8 mouse cellular contexts compared by ENCODE assay signal in the genomic region with DNA sequence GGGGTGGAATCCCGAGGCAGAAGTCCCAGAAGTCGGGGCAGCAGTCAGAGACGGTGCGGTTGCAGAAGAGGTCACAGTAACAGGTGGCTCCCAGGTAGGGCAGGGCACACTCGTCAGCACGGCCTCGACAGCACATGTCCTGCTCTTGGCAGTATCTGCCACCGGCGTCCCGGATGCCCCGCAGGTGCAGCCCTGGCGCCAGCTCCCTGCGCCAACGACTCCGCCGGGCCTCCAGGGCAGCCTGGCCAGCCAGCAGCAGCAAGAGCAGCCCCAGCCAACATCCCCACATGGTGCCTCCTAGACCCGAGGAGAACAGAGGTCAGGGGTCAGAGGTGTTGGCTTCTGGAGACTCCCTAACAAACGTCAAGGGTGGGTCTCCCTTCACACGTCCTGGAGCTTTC. TPM values are rescaled to one million over a fixed set of nuclear protein-coding genes. Genes with fewer than 3 reads are reported as not detected.
DNase-seq lines count a peak whose midpoint lies in the region; ATAC-seq and TF ChIP-seq lines count a peak whose summit lies in the region.

No protein-coding gene starts in this region.

- H3K79me2 ChIP-seq in heart, adult 2 months (replicated peaks; ENCODE audit: control insufficient read depth, insufficient read depth, low read length) = no peaks in the 10 kb centered on the region
- H3K79me2 ChIP-seq in MEL (ENCODE audit: control insufficient read depth, insufficient read depth, low read length, poor library complexity) = no peaks in the 10 kb centered on the region

- TF ChIP-seq RAD21 in MEL (IDR thresholded peaks at IDR 0.05; ENCODE audit: low read depth, low read length) = no peak

- H3K4me1 ChIP-seq in heart, adult 2 months (ENCODE audit: control insufficient read depth, insufficient read depth, low read length) = peaks cover 29% of the 10 kb centered on the region
- H3K4me1 ChIP-seq in MEL (ENCODE audit: control insufficient read depth in 1 of 2, insufficient read depth in 2 of 2, low read length in 2 of 2) = peaks cover 6 to 57% of the 10 kb centered on the region in 2 experiments
- peaks cover 70 to 79% of the 10 kb centered on the region in 2 experiments for H3K4me1 ChIP-seq in heart, embryonic 14.5 days (ENCODE audit: control insufficient read depth in 2 of 2, insufficient read depth in 2 of 2, low read length in 2 of 2)
- H3K4me1 ChIP-seq in limb, embryonic 14.5 days (ENCODE audit: control insufficient read depth, insufficient read depth, low read length) = peaks cover 28% of the 10 kb centered on the region

- peak; percentile 52 to 56 for DNase-seq in heart, adult 2 months
- no peak for DNase-seq in heart, postnatal 4 days
- DNase-seq in MEL (ENCODE audit: low read depth, low spot score) = peak; percentile 49
- no peak for DNase-seq in limb, embryonic 14.5 days (ENCODE audit: low spot score)
- DNase-seq in ovary, postnatal 36 days (ENCODE audit: low spot score) = no peak
- DNase-seq in right cerebral cortex, postnatal 25 days = no peak

- TF ChIP-seq CTCF in heart, adult 2 months (IDR thresholded peaks at IDR 0.05) = no peak
- TF ChIP-seq CTCF in MEL (IDR thresholded peaks at IDR 0.05 in 2 of 3, conservative IDR thresholded peaks at IDR 0.05 in 1 of 3; ENCODE audit: control insufficient read depth in 1 of 3, insufficient read depth in 1 of 3, low read depth in 2 of 3, low read length in 3 of 3, poor library complexity in 1 of 3, severe bottlenecking in 1 of 3) = no peak

- H3K4me3 ChIP-seq in heart, adult 2 months = peak overlapping the region; percentile 55
- peak overlapping the region; percentile 37 to 88 for H3K4me3 ChIP-seq in MEL (ENCODE audit: control insufficient read depth in 1 of 2, insufficient read depth in 1 of 2, low read depth in 2 of 2, low read length in 2 of 2)
- peak overlapping the region; percentile 38 to 43 for H3K4me3 ChIP-seq in heart, embryonic 14.5 days (ENCODE audit: control insufficient read depth in 1 of 2, insufficient read depth in 1 of 2, low read depth in 1 of 2, low read length in 2 of 2)
- H3K4me3 ChIP-seq in limb, embryonic 14.5 days (replicated peaks; ENCODE audit: low read length) = 0 out of 2 replicates have a peak overlapping the region, but pooled peaks have one; percentile 30

- H3K9me3 ChIP-seq in MEL (replicated peaks; ENCODE audit: insufficient read depth, low read length) = no peaks in the 10 kb centered on the region
- no peaks in the 10 kb centered on the region for H3K9me3 ChIP-seq in heart, embryonic 14.5 days (ENCODE audit: control insufficient read depth, low read length)
- H3K9me3 ChIP-seq in limb, embryonic 14.5 days (ENCODE audit: control insufficient read depth, low read length) = no peaks in the 10 kb centered on the region

- 31% methylated on average over 19 of the region's 19 CpGs for WGBS in heart, adult 2 months
- 50% methylated on average over 19 of the region's 19 CpGs for WGBS in heart, embryonic 14.5 days
- WGBS in limb, embryonic 14.5 days = 46% methylated on average over 19 of the region's 19 CpGs

- H3K27ac ChIP-seq in heart, adult 2 months = peak overlapping the region; percentile 70
- peak overlapping the region; percentile 42 for H3K27ac ChIP-seq in MEL (ENCODE audit: control insufficient read depth, low read depth, low read length)
- peak overlapping the region; percentile 1 to 55; a peak in 3 of 4 replicates for H3K27ac ChIP-seq in heart, embryonic 14.5 days (replicated peaks in 1 of 2; ENCODE audit: control insufficient read depth in 1 of 2, insufficient read depth in 1 of 2, low read depth in 2 of 2, low read length in 2 of 2)
- H3K27ac ChIP-seq in limb, embryonic 14.5 days (replicated peaks; ENCODE audit: low read depth, low read length) = no peak overlapping the region

- no peak for TF ChIP-seq EP300 in heart, adult 2 months (IDR thresholded peaks at IDR 0.05; ENCODE audit: insufficient read depth, low read depth, low read length)
- no peak for TF ChIP-seq EP300 in MEL (IDR thresholded peaks at IDR 0.05; ENCODE audit: low read depth in 1 of 2, low read length in 2 of 2)

- no peak for ATAC-seq in heart, embryonic 14.5 days (ENCODE audit: insufficient number of reproducible peaks, insufficient read depth, low FRiP score, low read depth)
- no peak for ATAC-seq in limb, embryonic 14.5 days (ENCODE audit: low FRiP score, low read depth)
- no peak for ATAC-seq in CD4-positive, CD25-positive, alpha-beta regulatory T cell, adult 4 months

- no peak for TF ChIP-seq POLR2A in heart, adult 2 months (IDR thresholded peaks at IDR 0.05; ENCODE audit: insufficient read depth, low read depth, low read length)
- no peak for TF ChIP-seq POLR2A in MEL (IDR thresholded peaks at IDR 0.05; ENCODE audit: control insufficient read depth in 1 of 2, insufficient read depth in 1 of 2, low read depth in 1 of 2, low read length in 2 of 2, poor library complexity in 1 of 2)
- no peak for TF ChIP-seq POLR2A in limb, embryonic 14.5 days (IDR thresholded peaks at IDR 0.05; ENCODE audit: borderline replicate concordance, extremely low read depth, insufficient read depth, insufficient read length)

- H3K36me3 ChIP-seq in heart, adult 2 months (ENCODE audit: control insufficient read depth, insufficient read depth, low read length) = no peaks in the 10 kb centered on the region
- peaks cover 0 to 18% of the 10 kb centered on the region in 2 experiments; a peak in 2 of 4 replicates for H3K36me3 ChIP-seq in MEL (ENCODE audit: control insufficient read depth in 1 of 2, insufficient read depth in 2 of 2, low read length in 2 of 2)
- H3K36me3 ChIP-seq in heart, embryonic 14.5 days (ENCODE audit: control insufficient read depth, insufficient read depth, low read length) = no peaks in the 10 kb centered on the region
- H3K36me3 ChIP-seq in limb, embryonic 14.5 days (ENCODE audit: control insufficient read depth, insufficient read depth, low read length) = no peaks in the 10 kb centered on the region

- peak overlapping the region; percentile 80 for H3K4me2 ChIP-seq in heart, embryonic 14.5 days (ENCODE audit: low read length)
- H3K4me2 ChIP-seq in limb, embryonic 14.5 days (replicated peaks; ENCODE audit: low read depth, low read length, severe bottlenecking) = peak overlapping the region; percentile 53

- intact Hi-C loops in heart, adult 2 months (cut with DNase I) = no loop called here

- H3K9ac ChIP-seq in heart, adult 2 months (ENCODE audit: low read depth, low read length) = peak overlapping the region; percentile 84
- H3K9ac ChIP-seq in MEL (ENCODE audit: control insufficient read depth, low read depth, low read length, poor library complexity, severe bottlenecking) = peak overlapping the region; percentile 63
- peak overlapping the region; percentile 62 for H3K9ac ChIP-seq in heart, embryonic 14.5 days (ENCODE audit: low read length)
- no peak overlapping the region for H3K9ac ChIP-seq in limb, embryonic 14.5 days (ENCODE audit: low read depth, low read length, severe bottlenecking)

- H3K27me3 ChIP-seq in heart, adult 2 months (ENCODE audit: control insufficient read depth, insufficient read depth, low read length) = no peaks in the 10 kb centered on the region
- no peaks in the 10 kb centered on the region for H3K27me3 ChIP-seq in MEL (ENCODE audit: control insufficient read depth in 1 of 2, insufficient read depth in 2 of 2, low read length in 2 of 2)
- H3K27me3 ChIP-seq in heart, embryonic 14.5 days (ENCODE audit: control insufficient read depth, insufficient read depth, low read length) = no peaks in the 10 kb centered on the region
- H3K27me3 ChIP-seq in limb, embryonic 14.5 days (ENCODE audit: control insufficient read depth, insufficient read depth, low read length) = peaks cover 13% of the 10 kb centered on the region; the same call in 1 of the 2 replicates

TF ChIP-seq in MEL, 35 proteins besides CTCF, POLR2A, EP300 and RAD21:
- TF ChIP-seq BHLHE40 (IDR thresholded peaks at IDR 0.05; ENCODE audit: borderline replicate concordance, low read depth, low read length) (no peak), ETS1 (IDR thresholded peaks at IDR 0.05; ENCODE audit: low read depth, low read length) (no peak)
TF ChIP-seq in MEL: peak in this region for 0.

RNA-seq across cellular contexts. Expression of a gene that starts 1.0 kb away (rescaled TPM):
- 10 to 100 TPM; 56.4 to 68.6 TPM for total RNA-seq in heart, adult 2 months (2021)
- polyA plus RNA-seq in heart, adult 2 months (2012; rRNA removed) = 61.9 and 84.0 TPM in 2 replicates
- 10 to 100 TPM; 68.9 to 69.4 TPM for total RNA-seq in heart, postnatal 4 days (2021)
- 6.1 and 6.2 TPM in 2 replicates for total RNA-seq in MEL (2012; rRNA removed)
- polyA plus RNA-seq in MEL (2012; ENCODE audit: insufficient read depth in 1 of 2, insufficient read length in 2 of 2, low read depth in 1 of 2, low replicate concordance in 2 of 2, missing spikeins in 1 of 2) = 10 to 100 TPM in 1 of 2 experiments, not detected in 1; 21.9 TPM
- polyA plus RNA-seq in heart, embryonic 14.5 days (2014; fragmentation: Nextera tagmentation; extraction: Ambion mirVana) = 31.5 and 34.4 TPM in 2 replicates
- 19.9 and 23.9 TPM in 2 replicates for polyA plus RNA-seq in limb, embryonic 14.5 days (2012; rRNA removed)
- polyA plus RNA-seq in limb, embryonic 14.5 days (2014; fragmentation: Nextera tagmentation; extraction: Ambion mirVana) = 13.6 and 14.2 TPM in 2 replicates
- not detected for polyA plus RNA-seq in CD4-positive, CD25-positive, alpha-beta regulatory T cell, adult 4 months (2017; shearing (Covaris generic))

RNA-seq across cellular contexts. Expression of a gene that starts 34.8 kb away (rescaled TPM):
- total RNA-seq in heart, adult 2 months (2021) = not detected
- 0.23 and 0.27 TPM in 2 replicates for polyA plus RNA-seq in heart, adult 2 months (2012; rRNA removed)
- not detected for total RNA-seq in heart, postnatal 4 days (2021)
- total RNA-seq in MEL (2012; rRNA removed) = not detected in 2 replicates
- not detected for polyA plus RNA-seq in MEL (2012; ENCODE audit: insufficient read depth in 1 of 2, insufficient read length in 2 of 2, low read depth in 1 of 2, low replicate concordance in 2 of 2, missing spikeins in 1 of 2)
- 0.15 TPM in 1 of 2 replicates, not detected in the other for polyA plus RNA-seq in heart, embryonic 14.5 days (2014; fragmentation: Nextera tagmentation; extraction: Ambion mirVana)
- polyA plus RNA-seq in limb, embryonic 14.5 days (2012; rRNA removed) = 0.10 and 0.37 TPM in 2 replicates
- 0.08 TPM in 1 of 2 replicates, not detected in the other for polyA plus RNA-seq in limb, embryonic 14.5 days (2014; fragmentation: Nextera tagmentation; extraction: Ambion mirVana)
- polyA plus RNA-seq in CD4-positive, CD25-positive, alpha-beta regulatory T cell, adult 4 months (2017; shearing (Covaris generic)) = not detected

RNA-seq across cellular contexts. Expression of a gene that starts 48.3 kb away (rescaled TPM):
- total RNA-seq in heart, adult 2 months (2021) = not detected
- polyA plus RNA-seq in heart, adult 2 months (2012; rRNA removed) = not detected in 2 replicates
- not detected for total RNA-seq in heart, postnatal 4 days (2021)
- total RNA-seq in MEL (2012; rRNA removed) = not detected in 2 replicates
- polyA plus RNA-seq in MEL (2012; ENCODE audit: insufficient read depth in 1 of 2, insufficient read length in 2 of 2, low read depth in 1 of 2, low replicate concordance in 2 of 2, missing spikeins in 1 of 2) = under 1 TPM in 1 of 2 experiments, not detected in 1; 0.04 TPM
- polyA plus RNA-seq in heart, embryonic 14.5 days (2014; fragmentation: Nextera tagmentation; extraction: Ambion mirVana) = not detected in 2 replicates
- 0.03 and 0.04 TPM in 2 replicates for polyA plus RNA-seq in limb, embryonic 14.5 days (2012; rRNA removed)
- polyA plus RNA-seq in limb, embryonic 14.5 days (2014; fragmentation: Nextera tagmentation; extraction: Ambion mirVana) = not detected in 2 replicates
- not detected for polyA plus RNA-seq in CD4-positive, CD25-positive, alpha-beta regulatory T cell, adult 4 months (2017; shearing (Covaris generic))

Comparison
In these comparisons a context has a peak if more than half of its experiments do, and no peak if none do; other contexts are left out.
1. DNase-seq: peak in heart, adult 2 months (2 of 2) and MEL (single experiment); none in heart, postnatal 4 days (single experiment), limb, embryonic 14.5 days (single experiment), ovary, postnatal 36 days (single experiment) and right cerebral cortex, postnatal 25 days (single experiment).
2. Peak in every context shown above with its lines, with median percentiles within 50 percentile points of each other: H3K4me3 ChIP-seq.